Comparison of ENCODE assay signal across 8 mouse cellular contexts in genomic region chr5:130023767-130024539, GRCm38 (mm10). TPM values are rescaled to one million over a fixed set of nuclear protein-coding genes. Genes with fewer than 3 reads are reported as not detected.
DNase-seq lines count a peak whose midpoint lies in the region; ATAC-seq lines count a peak whose summit lies in the region.

No protein-coding gene starts in this region.

- peak; percentile 90 for ATAC-seq in inflammation-experienced regulatory T-cells, adult 6 months
- peak; percentile 92 for ATAC-seq in megakaryocyte-erythroid progenitor cell, adult 5-6 weeks (replicated peaks; ENCODE audit: low FRiP score, low TSS enrichment, poor library complexity, severe bottlenecking)

- DNase-seq in adipocyte (ENCODE audit: low spot score): peak; percentile 98
- DNase-seq in embryo, embryonic 10.5 days (ENCODE audit: low spot score): peak; percentile 95
- peak; percentile 82 for DNase-seq in gastrocnemius, postnatal 14 days
- peak; percentile 64 to 91 for DNase-seq in left cerebral cortex, postnatal 10 days (ENCODE audit: extremely low spot score in 1 of 2, low spot score in 2 of 2)
- DNase-seq in right cerebral cortex, postnatal 25 days: peak; percentile 65
- DNase-seq in urinary bladder, postnatal 4 days (ENCODE audit: low spot score in 2 of 2): peak; percentile 81 to 82

- intact Hi-C loops in gastrocnemius, postnatal 14 days (cut with DNase I; ENCODE audit: low total_unique reads): no loop called here
- intact Hi-C loops in left cerebral cortex, postnatal 10 days (cut with DNase I): no loop called here

RNA-seq across cellular contexts. Expression of gene Asl, which starts 5.1 kb away (rescaled TPM):
- total RNA-seq in gastrocnemius, postnatal 14 days (2021): 10 to 100 TPM; 12.5 to 15.8 TPM
- polyA plus RNA-seq in inflammation-experienced regulatory T-cells, adult 6 months (2017; shearing (Covaris generic)): 100 to 1,000 TPM in 2 of 3 experiments, 10 to 100 TPM in 1; 92.0 to 107 (median 100) TPM
- total RNA-seq in left cerebral cortex, postnatal 10 days (2021): 10 to 100 TPM; 23.9 to 24.6 TPM
- total RNA-seq in megakaryocyte-erythroid progenitor cell, adult 5-6 weeks (2014; fragmentation: Nextera tagmentation): 13.7 and 19.9 TPM in 2 replicates
- total RNA-seq in megakaryocyte-erythroid progenitor cell, adult 5-6 weeks (2017): 14.0 and 18.3 TPM in 2 replicates

RNA-seq across cellular contexts. Expression of gene Crcp, which starts 5.1 kb away (rescaled TPM):
- 10 to 100 TPM; 11.1 to 12.6 TPM for total RNA-seq in gastrocnemius, postnatal 14 days (2021)
- polyA plus RNA-seq in inflammation-experienced regulatory T-cells, adult 6 months (2017; shearing (Covaris generic)): 10 to 100 TPM; 58.3 to 70.9 (median 58.4) TPM
- 10 to 100 TPM; 39.9 to 40.9 TPM for total RNA-seq in left cerebral cortex, postnatal 10 days (2021)
- total RNA-seq in megakaryocyte-erythroid progenitor cell, adult 5-6 weeks (2014; fragmentation: Nextera tagmentation): 33.3 and 58.9 TPM in 2 replicates
- 43.5 and 120 TPM in 2 replicates for total RNA-seq in megakaryocyte-erythroid progenitor cell, adult 5-6 weeks (2017)

RNA-seq across cellular contexts. Expression of gene Gusb, which starts 21.1 kb away (rescaled TPM):
- 10 to 100 TPM; 10.6 to 13.4 TPM for total RNA-seq in gastrocnemius, postnatal 14 days (2021)
- polyA plus RNA-seq in inflammation-experienced regulatory T-cells, adult 6 months (2017; shearing (Covaris generic)): 10 to 100 TPM; 42.3 to 50.6 (median 45.0) TPM
- 10 to 100 TPM; 15.6 to 17.0 TPM for total RNA-seq in left cerebral cortex, postnatal 10 days (2021)
- 62.0 and 80.6 TPM in 2 replicates for total RNA-seq in megakaryocyte-erythroid progenitor cell, adult 5-6 weeks (2014; fragmentation: Nextera tagmentation)
- total RNA-seq in megakaryocyte-erythroid progenitor cell, adult 5-6 weeks (2017): 36.1 and 42.0 TPM in 2 replicates

RNA-seq across cellular contexts. Expression of gene Tpst1, which starts 49.2 kb away (rescaled TPM):
- total RNA-seq in gastrocnemius, postnatal 14 days (2021): 10 to 100 TPM; 15.6 to 22.6 TPM
- 1 to 10 TPM; 1.9 to 2.2 (median 2.0) TPM for polyA plus RNA-seq in inflammation-experienced regulatory T-cells, adult 6 months (2017; shearing (Covaris generic))
- 10 to 100 TPM; 35.5 to 37.1 TPM for total RNA-seq in left cerebral cortex, postnatal 10 days (2021)
- total RNA-seq in megakaryocyte-erythroid progenitor cell, adult 5-6 weeks (2014; fragmentation: Nextera tagmentation): 12.1 and 17.6 TPM in 2 replicates
- 4.8 and 7.9 TPM in 2 replicates for total RNA-seq in megakaryocyte-erythroid progenitor cell, adult 5-6 weeks (2017)

Comparison
In these comparisons a context has a peak if more than half of its experiments do, and no peak if none do; other contexts are left out.
1. Peak in every context shown above with its lines: DNase-seq and ATAC-seq.